Mouse (Mus musculus): ENCODE measurements around the gene Tph1.

Gene Tph1

GRCm38 (mm10) chr7:46648431-46649140 is 23.8 kb downstream of the Tph1 start:
- DNase-seq (ENCODE audit: extremely low read depth, low read depth) = no peak

DNA sequence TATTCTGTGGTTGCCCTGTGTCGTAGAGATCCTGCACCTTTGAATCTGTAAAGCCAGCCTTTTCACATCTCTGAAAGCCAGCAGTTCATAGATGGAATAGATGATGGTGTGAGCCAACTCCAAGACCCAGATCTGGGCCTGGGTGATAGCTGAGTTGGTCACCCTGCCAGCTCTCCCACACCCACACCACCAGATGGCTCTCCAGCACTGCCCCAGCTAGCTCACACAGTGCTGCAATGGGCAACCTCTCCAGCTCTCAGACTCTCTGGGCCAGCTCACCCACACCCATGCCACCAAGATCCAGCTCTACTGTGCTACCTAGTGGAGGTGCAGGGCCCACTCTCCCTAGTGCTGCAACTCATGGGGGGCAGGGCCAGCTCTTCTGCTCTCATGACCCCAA is 29.2 kb downstream of the Tph1 start:
- DNase-seq (ENCODE audit: extremely low read depth, low read depth) = no peak

GRCm38 (mm10) chr7:46640062-46640461 is 32.3 kb downstream of the Tph1 start:
- no peak for DNase-seq (ENCODE audit: extremely low read depth, low read depth)

- DNase-seq (ENCODE audit: extremely low read depth, low read depth) = peak; percentile 65
Observed at GRCm38 (mm10) chr7:46639692-46640031, 32.7 kb downstream of the Tph1 start, which contains the start of gene Sergef. TSS of gene Sergef (minus strand) at chr7:46639807.

DNA sequence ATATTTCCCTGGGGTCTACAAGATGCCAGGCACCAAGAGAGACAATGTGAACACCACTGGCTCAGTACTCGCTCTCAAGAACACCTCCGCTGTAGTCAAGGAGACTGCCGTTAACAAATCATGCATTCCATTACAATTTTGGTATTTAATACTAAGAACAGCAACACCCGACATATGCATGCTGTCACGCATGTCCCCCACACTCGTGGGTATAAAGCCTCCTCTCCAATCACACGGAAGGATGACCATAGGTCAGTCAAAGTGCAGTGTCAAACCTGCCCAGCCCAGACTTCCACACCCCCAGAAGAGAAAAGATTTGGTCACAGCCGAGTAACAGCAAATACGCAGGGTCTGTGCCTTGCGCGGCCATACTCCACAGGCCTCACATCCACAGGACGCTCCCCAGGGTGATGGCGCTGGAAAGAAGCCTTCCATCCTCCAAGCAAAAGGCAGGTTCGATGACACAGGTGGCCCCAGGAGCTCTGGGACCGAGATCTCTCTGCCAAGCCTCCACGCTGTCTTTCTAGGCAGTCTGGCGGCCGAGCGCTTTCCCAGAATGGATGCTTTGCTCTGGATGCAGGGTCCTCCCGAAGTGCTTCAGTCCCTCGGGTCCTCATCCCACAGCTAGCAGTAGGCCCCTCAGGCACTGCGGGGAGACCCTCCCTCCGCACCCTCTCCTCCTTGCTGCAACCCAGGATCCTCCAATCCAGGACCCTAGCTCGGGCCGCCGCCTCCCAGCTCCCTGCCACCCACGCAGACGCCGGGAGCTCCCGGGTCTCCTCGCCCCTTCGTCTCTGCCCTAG is 33.2 kb downstream of the Tph1 start:
- DNase-seq (ENCODE audit: extremely low read depth, low read depth) = no peak

DNA sequence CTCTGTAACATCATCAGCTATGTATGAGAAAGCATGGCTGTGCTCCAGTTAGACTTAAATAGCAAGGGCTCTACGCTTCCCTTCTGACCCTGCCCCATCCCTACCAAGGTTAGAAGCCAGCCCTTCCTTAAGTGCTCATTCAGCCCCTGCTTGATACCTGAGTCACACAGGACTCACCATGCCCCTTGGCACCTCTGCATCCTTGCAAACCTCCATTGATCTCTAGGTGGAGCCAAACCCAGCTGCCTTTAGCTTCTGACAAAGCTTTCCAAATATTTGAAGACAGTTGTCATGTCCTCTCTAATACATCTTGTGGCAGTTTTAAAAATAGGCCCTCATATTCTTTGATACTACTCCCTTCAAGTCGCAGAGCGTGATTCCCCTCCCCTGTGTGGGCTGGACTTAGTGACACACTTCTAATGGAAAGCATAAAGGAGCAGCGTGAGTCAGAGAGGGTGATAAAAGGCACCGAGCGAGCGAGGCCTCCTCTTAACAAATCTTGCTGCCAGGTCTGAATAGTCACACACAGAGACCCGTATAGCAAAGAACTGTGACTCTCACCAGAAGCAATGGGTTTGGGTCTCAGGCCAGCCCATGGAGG is 43.9 kb downstream of the Tph1 start:
- DNase-seq (ENCODE audit: extremely low read depth, low read depth) = no peak

GRCm38 (mm10) chr7:46623979-46624378 is 48.4 kb downstream of the Tph1 start:
- DNase-seq (ENCODE audit: extremely low read depth, low read depth) = no peak

DNA sequence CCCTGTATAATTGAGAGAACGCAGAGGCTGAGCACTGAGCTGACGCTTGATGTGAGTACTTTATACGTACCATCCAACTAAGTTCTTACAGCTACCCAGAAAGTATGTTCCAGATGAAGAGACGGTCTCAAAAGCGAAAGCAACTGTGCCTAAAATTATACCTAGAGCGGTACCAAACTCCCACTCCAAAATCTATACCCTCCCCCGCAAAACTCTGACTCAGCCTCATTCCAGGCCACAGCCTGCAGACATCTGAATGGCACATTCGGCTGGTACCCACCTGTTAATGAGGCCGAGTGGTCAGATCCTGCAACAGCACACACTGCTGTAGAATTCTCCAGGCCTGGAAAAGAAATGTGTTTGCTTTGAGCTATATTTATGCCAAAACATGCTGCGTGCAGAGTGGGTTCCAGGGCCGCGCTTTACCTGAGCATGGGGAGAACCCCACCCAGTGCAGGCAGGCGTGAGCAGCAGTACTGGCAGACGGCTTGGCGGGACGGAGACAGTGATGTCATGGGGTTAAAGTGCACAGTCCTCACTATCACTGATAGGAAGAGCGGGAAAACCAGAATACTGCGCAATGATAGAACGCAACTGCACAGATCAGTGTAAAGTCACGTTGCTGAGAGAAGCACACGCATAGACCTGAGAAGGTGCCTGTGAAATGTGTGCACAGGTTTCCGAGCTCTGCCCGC is 53.8 kb downstream of the Tph1 start:
- no peak for DNase-seq (ENCODE audit: extremely low read depth, low read depth)

- no peak for DNase-seq (ENCODE audit: extremely low read depth, low read depth)
Observed at GRCm38 (mm10) chr7:46616429-46617005, 55.8 kb downstream of the Tph1 start.

- no peak for DNase-seq (ENCODE audit: extremely low read depth, low read depth)
Observed at GRCm38 (mm10) chr7:46615256-46615977, 56.9 kb downstream of the Tph1 start.

DNA sequence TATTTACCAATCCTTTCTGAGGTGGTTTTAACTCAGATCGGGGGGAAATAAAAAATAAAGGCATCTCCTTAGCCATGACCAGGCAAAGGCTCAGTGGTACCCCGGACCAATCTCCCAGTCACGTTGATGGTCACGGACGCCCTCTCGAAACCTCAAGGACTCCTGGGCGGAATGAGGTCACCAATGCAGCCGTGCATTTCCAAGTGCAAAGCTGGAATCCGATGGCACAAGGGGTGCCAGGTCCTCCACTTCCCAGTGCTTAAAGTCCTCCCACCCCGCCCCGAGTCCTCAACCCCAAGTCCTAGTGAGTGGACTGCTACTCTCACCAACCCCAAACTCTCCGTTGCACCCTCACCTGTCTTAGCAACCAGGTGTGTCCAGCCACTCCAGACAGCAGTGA is 58.1 kb downstream of the Tph1 start:
- no peak for DNase-seq (ENCODE audit: extremely low read depth, low read depth)

DNA sequence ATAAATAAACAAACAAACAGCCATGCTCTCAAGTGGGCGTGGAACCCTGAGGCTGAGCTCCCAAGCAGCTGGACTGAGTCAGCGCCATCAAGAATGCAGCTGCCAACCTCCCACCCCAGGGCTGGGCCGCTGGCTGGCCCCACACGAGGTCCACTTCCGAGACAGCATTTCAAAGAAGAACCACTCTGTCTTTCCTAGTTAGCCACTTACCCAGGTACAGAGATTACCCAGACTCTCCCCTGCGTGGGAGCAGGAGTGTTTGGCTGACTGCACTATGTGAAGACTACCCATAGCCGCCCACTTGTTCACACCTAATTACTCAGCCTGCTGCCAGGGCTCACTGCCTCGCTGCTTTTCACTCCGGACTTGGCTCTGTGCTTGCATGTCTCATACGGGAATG is 59.2 kb downstream of the Tph1 start:
- no peak for DNase-seq (ENCODE audit: extremely low read depth, low read depth)

GRCm38 (mm10) chr7:46612421-46612937 is 59.9 kb downstream of the Tph1 start:
- no peak for DNase-seq (ENCODE audit: extremely low read depth, low read depth)

DNA sequence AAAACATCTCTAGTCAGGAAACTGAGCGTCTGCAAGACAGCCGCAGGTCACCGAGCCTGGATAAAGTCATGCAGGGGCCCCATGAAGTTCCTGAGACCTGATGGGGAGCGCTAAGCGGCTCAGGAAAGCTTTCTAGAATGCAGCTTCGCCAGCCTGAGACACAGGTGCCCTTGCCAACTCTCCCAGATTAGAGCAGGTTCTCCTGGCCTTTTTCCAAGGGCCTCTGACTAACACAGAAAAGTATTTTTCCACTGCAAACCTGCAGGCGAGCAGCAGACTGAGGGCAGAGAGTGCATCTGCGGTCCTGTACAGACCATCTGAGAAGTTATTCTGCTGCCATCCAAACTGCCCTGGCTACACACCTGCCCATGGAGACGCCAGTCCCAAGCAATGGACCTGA is 60.4 kb downstream of the Tph1 start:
- no peak for DNase-seq (ENCODE audit: extremely low read depth, low read depth)

GRCm38 (mm10) chr7:46609317-46609716 is 63.0 kb downstream of the Tph1 start:
- DNase-seq (ENCODE audit: extremely low read depth, low read depth) = no peak

GRCm38 (mm10) chr7:46607428-46608055 is 64.8 kb downstream of the Tph1 start:
- DNase-seq (ENCODE audit: extremely low read depth, low read depth) = peak; percentile 27

GRCm38 (mm10) chr7:46607031-46607426 is 65.3 kb downstream of the Tph1 start:
- no peak for DNase-seq (ENCODE audit: extremely low read depth, low read depth)

- DNase-seq (ENCODE audit: extremely low read depth, low read depth) = peak; percentile 21
Observed at GRCm38 (mm10) chr7:46606391-46607030, 65.8 kb downstream of the Tph1 start.

GRCm38 (mm10) chr7:46603051-46603450 is 69.3 kb downstream of the Tph1 start:
- no peak for DNase-seq (ENCODE audit: extremely low read depth, low read depth)

DNA sequence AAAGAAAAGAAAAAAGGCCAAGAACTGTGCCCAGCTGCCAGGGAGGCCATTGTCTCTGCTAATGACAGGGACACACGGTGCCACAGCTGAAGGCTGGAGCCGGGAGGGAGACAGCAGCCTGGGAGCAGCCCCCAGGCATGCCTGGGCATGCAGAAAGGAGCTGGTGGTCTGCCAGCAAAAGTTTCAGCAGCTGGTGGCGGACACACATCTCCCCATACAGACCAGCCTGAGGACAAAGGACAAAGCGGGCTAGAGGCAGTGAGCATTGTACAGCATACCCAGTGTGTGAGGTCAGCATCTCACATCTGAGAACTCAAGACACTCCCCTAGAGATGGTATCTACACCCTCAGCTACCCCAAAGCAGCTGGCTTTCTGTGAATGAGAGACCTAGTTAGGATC is 70.3 kb downstream of the Tph1 start:
- DNase-seq (ENCODE audit: extremely low read depth, low read depth) = no peak

Measured in MEL-GATA-1-ER (cell line).